Mouse (Mus musculus) gastrocnemius, adult 8-10 months (tissue): Measurements from ENCODE around the gene Zbed4. TPM values are rescaled to one million over a fixed set of nuclear protein-coding genes. Genes with fewer than 3 reads are reported as not detected.

ENCODE experiments used
- total RNA-seq, 4 experiments: library from RNA; stranded (reverse); gene quantifications; 2 replicates each; pipeline ENCODE4 v1.2.4; 2022

The Zbed4 gene
- total RNA-seq, 4 experiments from 2014 or later = 15.4 to 21.4 (median 16.2) TPM

Other genes with a start within 250 kb of the Zbed4 start
- not detected for gene Zdhhc25, start 151.4 kb upstream of the Zbed4 start, total RNA-seq
- gene Brd1, start 17.4 kb upstream of the Zbed4 start, total RNA-seq = 10 to 100 TPM; 23.3 to 26.7 (median 26.1) TPM
- gene Alg12, start 67.7 kb downstream of the Zbed4 start, total RNA-seq = 1 to 10 TPM; 2.5 to 5.6 (median 3.7) TPM
- gene Creld2, start 68.0 kb downstream of the Zbed4 start, total RNA-seq = 1 to 10 TPM; 6.5 to 9.4 (median 8.1) TPM
- gene Pim3, start 110.5 kb downstream of the Zbed4 start, total RNA-seq = 10 to 100 TPM; 19.5 to 42.9 (median 25.7) TPM
- gene Ttll8, start 202.8 kb downstream of the Zbed4 start, total RNA-seq = not detected
- under 1 TPM in 1 of 4 experiments, not detected in 3; 0.09 TPM for gene Mlc1, start 227.3 kb downstream of the Zbed4 start, total RNA-seq
- gene Mov10l1, start 231.2 kb downstream of the Zbed4 start, total RNA-seq = not detected